Mouse (Mus musculus): ENCODE measurements around the gene Lman2l. TPM values are rescaled to one million over a fixed set of nuclear protein-coding genes. Genes with fewer than 3 reads are reported as not detected.

Gene Lman2l
- polyA plus RNA-seq (2014; fragmentation: Illumina TruSeq; extraction: RNeasy Lipid Tissue Mini Kit (QIAGEN cat#74804); ENCODE audit: low read depth, low replicate concordance): 16.3 TPM

DNA sequence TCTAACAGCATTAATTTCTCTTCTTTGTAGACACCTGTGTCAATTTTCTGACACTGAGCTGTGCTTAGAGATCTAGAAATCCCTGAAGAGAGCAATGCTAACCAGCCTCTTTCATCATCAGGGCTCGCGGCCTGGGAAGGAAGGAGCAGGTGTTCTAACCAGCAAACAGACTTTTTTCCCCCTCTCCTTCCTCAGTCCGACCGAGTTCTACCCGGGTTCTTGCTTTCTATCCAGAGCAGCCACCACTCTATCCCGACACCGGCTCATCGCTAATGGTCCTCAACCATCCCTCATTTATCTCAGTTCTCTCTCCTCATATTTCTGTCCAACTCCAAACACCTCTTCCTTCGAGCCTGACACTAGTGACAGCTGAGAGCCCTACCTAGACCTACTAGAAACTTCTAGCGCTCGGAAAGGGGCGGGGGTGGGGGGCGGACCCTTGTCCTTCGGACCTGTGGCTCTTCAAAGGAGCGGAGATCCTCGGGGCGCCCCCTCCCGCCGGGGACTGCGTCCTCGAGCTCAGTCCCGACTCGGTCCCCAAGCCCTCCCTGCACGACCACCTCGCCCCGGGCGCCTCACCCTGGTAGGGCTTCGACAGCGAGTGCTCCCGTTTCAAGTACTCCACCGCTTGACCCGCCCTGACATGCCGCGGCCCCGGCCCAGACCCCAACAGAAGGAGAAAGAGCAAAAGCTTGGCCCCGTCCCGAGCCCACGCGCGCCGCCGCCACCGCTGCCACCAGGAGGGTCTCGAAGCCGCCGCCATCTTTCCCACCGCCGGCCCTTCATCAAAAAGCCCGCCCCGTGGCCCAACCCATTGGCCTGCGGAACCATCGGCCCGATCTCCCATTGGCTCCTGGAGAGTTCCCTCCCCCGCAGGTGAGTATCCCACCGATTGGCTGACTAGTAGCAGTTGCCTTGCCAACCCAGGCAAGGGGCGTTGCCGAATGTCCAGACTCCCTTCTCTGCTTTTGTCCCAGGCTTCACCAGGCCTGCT lies at the start of gene Lman2l:
Gene Lman2l (minus strand): TSS at position 801 of the 994 bp plus-strand sequence.

DNA sequence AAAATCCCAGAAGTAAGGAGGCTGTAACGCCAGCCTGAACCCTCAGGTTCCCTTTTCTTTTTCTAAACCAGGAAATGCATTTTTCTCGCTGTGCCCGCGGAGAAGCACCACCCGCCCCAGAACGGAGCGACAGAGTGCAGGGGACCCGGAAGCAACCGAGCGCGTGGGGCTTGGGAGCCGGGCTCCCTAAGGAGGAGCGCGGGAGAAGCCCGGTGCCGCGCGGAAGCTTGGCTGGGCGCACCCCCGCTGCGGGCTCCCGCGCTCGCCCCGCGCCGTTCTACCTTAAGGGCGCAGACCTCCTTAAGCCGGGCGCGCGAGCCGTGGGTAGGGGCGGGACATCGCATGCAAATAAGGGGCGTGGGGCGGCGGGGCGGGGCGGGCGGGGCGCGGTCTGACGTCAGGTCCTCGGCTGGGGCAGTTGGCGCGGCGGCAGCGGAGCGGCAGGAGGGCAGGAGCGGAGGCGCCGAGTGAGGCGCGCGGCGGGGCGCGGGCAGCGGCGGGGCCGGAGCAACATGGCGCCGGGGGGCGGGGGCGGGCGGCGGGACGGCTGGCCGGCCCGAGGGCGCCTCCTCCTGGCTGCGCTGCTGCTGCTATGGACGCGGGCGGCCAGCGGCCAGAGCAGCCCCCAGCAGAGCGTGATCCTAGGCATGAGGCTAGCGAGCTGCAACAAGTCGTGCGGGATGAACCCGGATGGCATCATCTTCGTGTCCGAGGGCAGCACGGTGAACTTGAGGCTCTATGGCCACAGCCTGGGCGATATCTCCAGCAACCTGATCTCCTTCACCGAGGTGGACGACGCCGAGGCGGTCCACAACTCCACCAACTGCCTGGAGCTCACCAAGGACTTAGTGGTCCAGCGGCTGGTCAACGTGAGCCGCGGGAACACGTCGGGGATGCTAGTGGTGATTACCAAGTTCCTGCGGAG lies 26.4 kb upstream of the Lman2l start, which contains the start of gene Cnnm4:
Gene Cnnm4 (plus strand): TSS at position 440 of the 925 bp plus-strand sequence.

DNA sequence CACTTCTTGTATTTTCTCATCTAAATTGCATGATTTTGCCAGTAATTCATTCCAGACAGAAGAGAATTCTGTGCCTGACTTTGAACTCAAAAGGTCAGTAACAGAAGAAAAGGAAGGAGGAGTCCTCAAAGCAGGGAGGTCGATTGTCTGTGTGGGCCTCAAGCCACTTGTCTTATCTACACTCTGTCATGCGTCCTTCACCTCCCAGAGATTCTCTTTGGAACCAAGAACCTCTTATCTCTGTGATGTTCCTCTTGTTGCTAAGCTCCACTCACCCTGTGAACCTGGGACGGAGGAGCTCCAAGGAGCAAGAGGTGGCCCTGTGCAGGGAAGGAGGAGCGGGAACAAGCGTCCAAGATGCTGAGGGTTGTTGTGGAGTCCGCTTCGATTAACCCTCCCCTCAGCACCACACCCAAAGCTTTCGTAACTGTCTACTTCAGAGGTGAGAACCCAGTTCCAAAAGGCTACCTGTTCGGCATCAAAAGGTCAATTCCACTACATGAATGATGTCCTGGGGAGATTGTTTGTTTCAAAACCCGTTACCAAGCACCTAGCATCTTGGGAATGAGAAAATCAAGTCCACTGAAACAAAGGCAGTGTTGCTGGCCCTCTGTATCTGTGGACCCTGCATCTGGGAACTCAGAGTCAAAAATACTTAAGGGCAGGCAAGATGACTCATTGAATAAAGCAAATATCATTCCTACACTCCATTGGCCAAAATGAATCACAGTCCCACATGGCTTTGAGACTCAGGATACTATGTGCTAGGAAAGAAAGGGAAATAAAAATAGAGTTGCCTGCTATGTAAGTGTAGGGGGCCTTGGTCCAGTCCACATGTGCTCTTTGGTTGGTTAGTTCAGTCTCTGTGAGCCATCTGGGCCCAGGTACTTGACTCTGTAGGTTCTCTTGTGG lies 72.9 kb downstream of the Lman2l start, which contains the start of gene Fer1l5:
Gene Fer1l5 (plus strand): TSS at position 358 of the 912 bp plus-strand sequence.

Other genes starting within 250 kb of the Lman2l start
- 85.7 TPM for gene Uggt1, start 200.6 kb downstream of the Lman2l start, polyA plus RNA-seq (2014; fragmentation: Illumina TruSeq; extraction: RNeasy Lipid Tissue Mini Kit (QIAGEN cat#74804); ENCODE audit: low read depth, low replicate concordance)
- 5.0 TPM for gene Neurl3, start 170.6 kb downstream of the Lman2l start, polyA plus RNA-seq (2014; fragmentation: Illumina TruSeq; extraction: RNeasy Lipid Tissue Mini Kit (QIAGEN cat#74804); ENCODE audit: low read depth, low replicate concordance)
- gene Arid5a, start 137.5 kb downstream of the Lman2l start, polyA plus RNA-seq (2014; fragmentation: Illumina TruSeq; extraction: RNeasy Lipid Tissue Mini Kit (QIAGEN cat#74804); ENCODE audit: low read depth, low replicate concordance): 0.17 TPM
- 17.9 TPM for gene Kansl3, start 76.1 kb downstream of the Lman2l start, polyA plus RNA-seq (2014; fragmentation: Illumina TruSeq; extraction: RNeasy Lipid Tissue Mini Kit (QIAGEN cat#74804); ENCODE audit: low read depth, low replicate concordance)
- not detected for gene Fer1l5, start 73.0 kb downstream of the Lman2l start, polyA plus RNA-seq (2014; fragmentation: Illumina TruSeq; extraction: RNeasy Lipid Tissue Mini Kit (QIAGEN cat#74804); ENCODE audit: low read depth, low replicate concordance)
- gene Cnnm4, start 26.3 kb upstream of the Lman2l start, polyA plus RNA-seq (2014; fragmentation: Illumina TruSeq; extraction: RNeasy Lipid Tissue Mini Kit (QIAGEN cat#74804); ENCODE audit: low read depth, low replicate concordance): 1.6 TPM
- 11.4 TPM for gene Cnnm3, start 66.6 kb upstream of the Lman2l start, polyA plus RNA-seq (2014; fragmentation: Illumina TruSeq; extraction: RNeasy Lipid Tissue Mini Kit (QIAGEN cat#74804); ENCODE audit: low read depth, low replicate concordance)
- 7.8 TPM for gene Ankrd23, start 91.6 kb upstream of the Lman2l start, polyA plus RNA-seq (2014; fragmentation: Illumina TruSeq; extraction: RNeasy Lipid Tissue Mini Kit (QIAGEN cat#74804); ENCODE audit: low read depth, low replicate concordance)
- gene Gm42417, start 94.2 kb upstream of the Lman2l start, polyA plus RNA-seq (2014; fragmentation: Illumina TruSeq; extraction: RNeasy Lipid Tissue Mini Kit (QIAGEN cat#74804); ENCODE audit: low read depth, low replicate concordance): not detected
- 3.6 TPM for gene Ankrd39, start 102.2 kb upstream of the Lman2l start, polyA plus RNA-seq (2014; fragmentation: Illumina TruSeq; extraction: RNeasy Lipid Tissue Mini Kit (QIAGEN cat#74804); ENCODE audit: low read depth, low replicate concordance)
- 1.7 TPM for gene Sema4c, start 113.1 kb upstream of the Lman2l start, polyA plus RNA-seq (2014; fragmentation: Illumina TruSeq; extraction: RNeasy Lipid Tissue Mini Kit (QIAGEN cat#74804); ENCODE audit: low read depth, low replicate concordance)
- not detected for gene Fam178b, start 237.9 kb upstream of the Lman2l start, polyA plus RNA-seq (2014; fragmentation: Illumina TruSeq; extraction: RNeasy Lipid Tissue Mini Kit (QIAGEN cat#74804); ENCODE audit: low read depth, low replicate concordance)
- 87.3 TPM for gene Cox5b, start 246.2 kb upstream of the Lman2l start, polyA plus RNA-seq (2014; fragmentation: Illumina TruSeq; extraction: RNeasy Lipid Tissue Mini Kit (QIAGEN cat#74804); ENCODE audit: low read depth, low replicate concordance)

Data from adrenal gland, adult 10 weeks (tissue).